Mouse (Mus musculus) frontal cortex, postnatal 25 days (tissue): Measurements from ENCODE around the gene Sema4a.

Source experiments
- DNase-seq, 2 experiments: peaks; one replicate each; pipeline ENCODE4 v3.0.0; 2022; ENCODE audit warnings: low spot score in 2 of 2

Gene Sema4a

GRCm38 (mm10) chr3:88460983-88461696, at the start of gene Sema4a:
TSS of gene Sema4a (minus strand) at chr3:88461182.
- no peak for DNase-seq

- DNase-seq: peak; percentile 72 to 78
Observed at GRCm38 (mm10) chr3:88509692-88510420, 48.9 kb upstream of the Sema4a start, which contains the start of gene Lmna. TSS of gene Lmna (minus strand) at chr3:88509956.

- DNase-seq: no peak
Observed at GRCm38 (mm10) chr3:88509250-88509649, 48.3 kb upstream of the Sema4a start.

- DNase-seq: no peak
Observed at GRCm38 (mm10) chr3:88505765-88506164, 44.8 kb upstream of the Sema4a start.

GRCm38 (mm10) chr3:88505081-88505480, 44.1 kb upstream of the Sema4a start:
- DNase-seq: no peak

GRCm38 (mm10) chr3:88503881-88504746, 43.1 kb upstream of the Sema4a start:
- DNase-seq: no peak

GRCm38 (mm10) chr3:88503505-88503863, 42.5 kb upstream of the Sema4a start:
- DNase-seq: no peak

GRCm38 (mm10) chr3:88502641-88503504, 41.9 kb upstream of the Sema4a start:
- DNase-seq: peak; percentile 83 to 87

- DNase-seq: no peak
Observed at GRCm38 (mm10) chr3:88502031-88502571, 41.1 kb upstream of the Sema4a start.

GRCm38 (mm10) chr3:88501366-88502030, 40.5 kb upstream of the Sema4a start:
- DNase-seq: no peak

GRCm38 (mm10) chr3:88500655-88501365, 39.8 kb upstream of the Sema4a start:
- no peak for DNase-seq

GRCm38 (mm10) chr3:88500087-88500486, 39.1 kb upstream of the Sema4a start:
- DNase-seq: no peak

- no peak for DNase-seq
Observed at GRCm38 (mm10) chr3:88499580-88499979, 38.6 kb upstream of the Sema4a start.

GRCm38 (mm10) chr3:88495741-88496415, 34.9 kb upstream of the Sema4a start:
- no peak for DNase-seq

GRCm38 (mm10) chr3:88494836-88495628, 34.0 kb upstream of the Sema4a start:
- no peak for DNase-seq

GRCm38 (mm10) chr3:88493706-88494582, 33.0 kb upstream of the Sema4a start:
- no peak for DNase-seq

GRCm38 (mm10) chr3:88487396-88487795, 26.4 kb upstream of the Sema4a start:
- no peak for DNase-seq
